Mouse (Mus musculus): ENCODE data around the gene Ankrd33b. TPM values are rescaled to one million over a fixed set of nuclear protein-coding genes. Genes with fewer than 3 reads are reported as not detected.

Ankrd33b gene
- polyA plus RNA-seq, 1 experiment = 7.6 TPM

DNA sequence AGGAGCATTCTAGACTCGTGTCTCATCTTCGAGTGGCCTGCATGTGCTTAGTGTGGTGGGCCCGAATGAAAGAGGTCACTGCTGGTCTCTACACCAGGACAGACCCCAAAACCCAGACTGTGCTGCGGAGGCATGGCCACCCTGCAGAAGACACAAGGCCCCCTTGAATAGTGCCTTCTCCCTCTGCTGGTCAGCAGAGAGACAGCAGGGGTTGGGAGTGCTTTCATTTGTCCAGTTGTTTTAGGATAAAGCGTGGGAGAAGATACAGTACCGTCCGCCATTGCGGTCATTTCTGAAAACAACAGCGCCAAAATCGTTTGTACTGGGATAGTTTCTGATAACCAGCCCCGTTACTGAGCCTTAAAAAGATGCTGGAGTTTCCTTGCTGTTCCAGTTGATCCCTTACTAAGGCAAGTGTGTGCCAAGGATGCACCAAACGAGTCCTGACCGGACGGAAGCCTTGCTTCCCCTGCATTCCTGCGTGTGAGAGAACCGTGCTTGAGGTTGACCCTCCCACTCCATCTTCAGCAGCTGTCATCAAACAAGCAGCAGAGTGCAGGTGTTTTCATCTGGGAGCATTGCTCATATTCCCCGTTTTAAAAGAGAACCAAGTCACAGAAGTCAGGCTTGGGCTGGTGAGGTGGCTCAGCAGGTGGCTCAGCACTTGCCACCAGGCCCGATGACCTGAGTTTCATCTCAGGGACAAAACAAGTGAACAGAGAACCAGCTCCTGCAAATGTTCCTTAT, 108.7 kb downstream of the Ankrd33b start:
- no peak overlapping the region for H3K4me3 ChIP-seq (ENCODE audit: control insufficient read depth, insufficient read depth, low read length)
- no peak for TF ChIP-seq POLR2A (IDR thresholded peaks at IDR 0.05; ENCODE audit: control insufficient read depth, extremely low read depth, insufficient read depth, low read length, poor library complexity)
- no peak for TF ChIP-seq CTCF (IDR thresholded peaks at IDR 0.05; ENCODE audit: borderline replicate concordance, control insufficient read depth, extremely low read depth, insufficient read depth, low read length, poor library complexity)
- H3K27ac ChIP-seq (ENCODE audit: control insufficient read depth, insufficient read depth, low read length) = no peak overlapping the region
- 89% methylated on average over 18 of the region's 18 CpGs for WGBS
- no peak for DNase-seq
- H3K27me3 ChIP-seq (ENCODE audit: control insufficient read depth, insufficient read depth, low read length) = no peaks in the 10 kb centered on the region
- peaks cover 5% of the 10 kb centered on the region; the same call in 1 of the 2 replicates for H3K4me1 ChIP-seq (replicated peaks; ENCODE audit: control insufficient read depth, insufficient read depth, low read length)
- H3K36me3 ChIP-seq (ENCODE audit: control insufficient read depth, insufficient read depth, low read length) = no peaks in the 10 kb centered on the region

DNA sequence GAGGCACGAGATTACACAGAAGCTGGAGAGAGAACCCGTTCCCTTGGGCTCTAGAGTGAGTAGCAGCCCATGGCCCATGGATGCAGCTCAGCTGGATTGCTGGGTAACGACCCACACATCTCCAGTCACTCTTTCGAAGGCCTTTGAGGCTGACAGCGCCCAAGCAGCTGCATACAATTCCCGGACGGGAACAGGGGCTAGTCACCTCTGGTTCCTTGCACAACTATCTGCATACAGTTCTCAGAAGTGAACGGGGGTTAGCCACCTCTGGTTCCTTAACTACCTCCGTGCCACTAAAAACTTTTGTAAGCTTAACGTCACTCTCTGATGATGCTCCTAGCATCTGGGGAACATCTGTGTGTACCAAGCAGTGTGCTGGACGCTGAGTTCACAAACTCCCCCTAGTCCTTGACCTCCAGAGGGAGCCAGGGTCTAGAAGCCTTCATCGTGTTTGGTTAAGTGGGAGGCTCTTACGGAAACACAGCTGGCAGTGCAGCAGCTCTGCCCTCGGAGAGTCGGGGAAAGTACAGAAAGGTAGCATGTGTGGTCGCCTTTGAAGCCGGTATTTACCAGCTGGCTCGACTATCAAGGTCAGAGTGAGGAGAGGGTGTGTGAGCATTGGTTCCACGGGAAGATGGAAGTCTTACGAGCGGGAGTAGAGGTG, 109.4 kb downstream of the Ankrd33b start:
- Histone ChIP-seq H3K27me3 (ENCODE audit: control insufficient read depth, insufficient read depth, low read length) (no peaks in the 10 kb centered on the region), H3K4me3 (ENCODE audit: control insufficient read depth, insufficient read depth, low read length) (no peak overlapping the region), H3K36me3 (ENCODE audit: control insufficient read depth, insufficient read depth, low read length) (no peaks in the 10 kb centered on the region), H3K4me1 (replicated peaks; ENCODE audit: control insufficient read depth, insufficient read depth, low read length) (peaks cover 5% of the 10 kb centered on the region; the same call in 1 of the 2 replicates), H3K27ac (ENCODE audit: control insufficient read depth, insufficient read depth, low read length) (no peak overlapping the region)
- TF ChIP-seq POLR2A (IDR thresholded peaks at IDR 0.05; ENCODE audit: control insufficient read depth, extremely low read depth, insufficient read depth, low read length, poor library complexity) (no peak), CTCF (IDR thresholded peaks at IDR 0.05; ENCODE audit: borderline replicate concordance, control insufficient read depth, extremely low read depth, insufficient read depth, low read length, poor library complexity) (no peak)
- WGBS = 89% methylated on average over 21 of the region's 21 CpGs
- no peak for DNase-seq

DNA sequence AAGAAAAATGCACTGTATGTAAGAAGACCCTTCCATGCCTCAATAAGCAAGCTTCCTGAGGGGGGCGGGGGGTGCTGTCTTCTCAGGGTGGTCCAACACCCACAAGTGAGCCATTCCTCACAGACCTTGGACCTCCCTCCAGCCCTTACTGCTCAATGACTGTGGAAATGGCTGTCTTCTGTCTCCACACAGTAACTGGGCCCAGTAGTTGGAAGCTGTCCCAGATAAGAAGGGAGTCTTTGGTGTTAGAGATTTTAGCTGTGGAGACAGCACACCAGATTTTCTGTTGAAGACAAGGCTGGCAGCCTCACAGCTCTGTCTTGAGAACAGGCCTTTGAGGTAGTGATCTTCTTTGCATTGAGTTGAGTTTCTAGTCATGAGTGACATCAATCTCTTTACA, 110.2 kb downstream of the Ankrd33b start:
- H3K27me3 ChIP-seq (ENCODE audit: control insufficient read depth, insufficient read depth, low read length) = no peaks in the 10 kb centered on the region
- TF ChIP-seq POLR2A (IDR thresholded peaks at IDR 0.05; ENCODE audit: control insufficient read depth, extremely low read depth, insufficient read depth, low read length, poor library complexity) (no peak), CTCF (IDR thresholded peaks at IDR 0.05; ENCODE audit: borderline replicate concordance, control insufficient read depth, extremely low read depth, insufficient read depth, low read length, poor library complexity) (no peak)
- no peaks in the 10 kb centered on the region for H3K36me3 ChIP-seq (ENCODE audit: control insufficient read depth, insufficient read depth, low read length)
- no peak for DNase-seq
- H3K4me1 ChIP-seq (replicated peaks; ENCODE audit: control insufficient read depth, insufficient read depth, low read length) = peaks cover 5% of the 10 kb centered on the region; the same call in 1 of the 2 replicates
- no peak overlapping the region for H3K4me3 ChIP-seq (ENCODE audit: control insufficient read depth, insufficient read depth, low read length)
- WGBS = 100% methylated on average over 1 of the region's 1 CpGs
- no peak overlapping the region for H3K27ac ChIP-seq (ENCODE audit: control insufficient read depth, insufficient read depth, low read length)

DNA sequence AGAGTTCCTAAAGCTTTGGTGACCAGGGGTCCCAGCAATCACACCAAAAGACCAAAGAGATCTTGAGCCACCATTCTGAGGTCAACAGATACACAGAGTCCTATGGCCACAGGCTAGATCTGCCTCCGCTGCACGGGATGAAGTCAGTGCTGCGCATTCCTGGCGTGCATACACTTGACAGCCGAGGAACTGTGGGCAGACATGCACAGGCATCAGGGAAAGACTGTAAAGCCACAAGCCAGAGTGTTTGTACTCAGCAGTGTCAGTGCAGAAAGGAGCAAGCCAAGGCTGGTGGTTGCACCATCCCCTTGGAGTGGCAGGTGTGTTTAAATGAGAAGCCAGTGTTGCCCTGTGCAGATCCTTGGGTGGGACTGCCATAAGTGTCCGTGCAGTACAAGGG, 111.8 kb downstream of the Ankrd33b start:
- 91% methylated on average over 6 of the region's 6 CpGs for WGBS
- Histone ChIP-seq H3K4me3 (ENCODE audit: control insufficient read depth, insufficient read depth, low read length) (no peak overlapping the region), H3K4me1 (replicated peaks; ENCODE audit: control insufficient read depth, insufficient read depth, low read length) (peaks cover 5% of the 10 kb centered on the region; the same call in 1 of the 2 replicates), H3K36me3 (ENCODE audit: control insufficient read depth, insufficient read depth, low read length) (no peaks in the 10 kb centered on the region), H3K27ac (ENCODE audit: control insufficient read depth, insufficient read depth, low read length) (no peak overlapping the region), H3K27me3 (ENCODE audit: control insufficient read depth, insufficient read depth, low read length) (no peaks in the 10 kb centered on the region)
- DNase-seq = no peak
- TF ChIP-seq CTCF (IDR thresholded peaks at IDR 0.05; ENCODE audit: borderline replicate concordance, control insufficient read depth, extremely low read depth, insufficient read depth, low read length, poor library complexity) (no peak), POLR2A (IDR thresholded peaks at IDR 0.05; ENCODE audit: control insufficient read depth, extremely low read depth, insufficient read depth, low read length, poor library complexity) (no peak)

DNA sequence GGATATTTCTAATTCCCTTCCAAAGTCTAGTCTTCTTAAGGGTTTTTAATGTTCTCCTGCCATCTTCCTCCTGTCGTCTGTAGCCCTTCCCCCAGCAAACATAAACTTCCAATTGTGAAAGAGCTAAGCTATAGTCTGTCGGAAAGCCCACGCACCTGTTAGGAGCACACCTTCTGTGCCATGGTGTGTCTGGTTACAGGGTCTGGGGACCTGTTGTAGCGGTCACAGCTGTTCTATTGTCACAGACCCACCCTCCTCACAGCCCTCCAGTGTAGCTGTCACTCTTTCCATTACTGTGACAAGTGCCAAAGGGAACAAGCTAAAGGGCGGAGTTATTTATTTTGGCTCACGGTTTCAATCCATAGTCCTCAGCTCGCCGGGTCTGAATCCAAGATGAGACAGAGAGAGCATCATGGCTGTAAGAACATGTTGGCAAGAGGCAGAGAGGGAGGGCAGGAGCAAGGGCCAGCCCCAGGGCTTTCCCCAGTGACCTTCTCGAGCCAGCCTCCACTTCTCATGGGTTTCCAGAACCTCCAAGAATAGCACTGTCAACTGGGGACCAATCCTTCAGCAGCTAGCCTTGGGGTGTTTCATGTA, 112.5 kb downstream of the Ankrd33b start:
- Histone ChIP-seq H3K4me1 (replicated peaks; ENCODE audit: control insufficient read depth, insufficient read depth, low read length) (peaks cover 5% of the 10 kb centered on the region; the same call in 1 of the 2 replicates), H3K36me3 (ENCODE audit: control insufficient read depth, insufficient read depth, low read length) (no peaks in the 10 kb centered on the region), H3K27ac (ENCODE audit: control insufficient read depth, insufficient read depth, low read length) (no peak overlapping the region), H3K27me3 (ENCODE audit: control insufficient read depth, insufficient read depth, low read length) (no peaks in the 10 kb centered on the region), H3K4me3 (ENCODE audit: control insufficient read depth, insufficient read depth, low read length) (no peak overlapping the region)
- TF ChIP-seq CTCF (IDR thresholded peaks at IDR 0.05; ENCODE audit: borderline replicate concordance, control insufficient read depth, extremely low read depth, insufficient read depth, low read length, poor library complexity) = no peak
- TF ChIP-seq POLR2A (IDR thresholded peaks at IDR 0.05; ENCODE audit: control insufficient read depth, extremely low read depth, insufficient read depth, low read length, poor library complexity) = no peak
- no peak for DNase-seq
- 92% methylated on average over 9 of the region's 9 CpGs for WGBS

DNA sequence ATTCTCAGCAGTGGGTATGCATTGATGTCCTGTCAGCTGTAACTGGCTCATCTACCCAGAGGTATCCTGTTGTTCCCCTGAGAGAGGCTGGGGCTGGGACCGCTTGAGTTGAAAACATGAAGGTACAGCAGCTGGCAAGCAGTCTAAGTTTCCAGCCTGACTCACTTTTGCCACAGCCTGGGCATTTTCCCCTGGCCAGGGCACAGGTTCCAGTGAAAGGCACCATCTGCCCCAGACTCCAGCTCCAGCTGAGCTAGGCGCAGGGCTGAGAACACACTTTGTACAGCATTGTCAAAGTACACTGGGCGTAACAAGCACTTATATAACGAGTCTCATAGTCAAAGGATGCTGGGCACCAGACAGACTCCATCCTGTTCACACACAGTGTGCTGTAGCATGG, 113.6 kb downstream of the Ankrd33b start:
- Histone ChIP-seq H3K36me3 (ENCODE audit: control insufficient read depth, insufficient read depth, low read length) (no peaks in the 10 kb centered on the region), H3K27me3 (ENCODE audit: control insufficient read depth, insufficient read depth, low read length) (no peaks in the 10 kb centered on the region), H3K4me1 (replicated peaks; ENCODE audit: control insufficient read depth, insufficient read depth, low read length) (peaks cover 8% of the 10 kb centered on the region; the same call in 1 of the 2 replicates), H3K27ac (ENCODE audit: control insufficient read depth, insufficient read depth, low read length) (no peak overlapping the region), H3K4me3 (ENCODE audit: control insufficient read depth, insufficient read depth, low read length) (no peak overlapping the region)
- DNase-seq = no peak
- WGBS = 97% methylated on average over 4 of the region's 4 CpGs
- TF ChIP-seq CTCF (IDR thresholded peaks at IDR 0.05; ENCODE audit: borderline replicate concordance, control insufficient read depth, extremely low read depth, insufficient read depth, low read length, poor library complexity) = no peak
- TF ChIP-seq POLR2A (IDR thresholded peaks at IDR 0.05; ENCODE audit: control insufficient read depth, extremely low read depth, insufficient read depth, low read length, poor library complexity) = no peak
